Mouse (Mus musculus) ES-E14 (cell line): ENCODE measurements around the gene Cpne5.

Experiments used
- CHD2 ChIP-seq: IDR thresholded peaks from 2 replicates; pipeline ENCODE4 v1.6.1; 2014; ENCODE audit warnings: mild to moderate bottlenecking, low read depth, low read length, inconsistent platforms
- HCFC1 ChIP-seq: IDR thresholded peaks from 2 replicates; pipeline ENCODE4 v1.6.1; 2012; ENCODE audit warnings: low read length, inconsistent platforms, borderline replicate concordance; ENCODE audit not compliant: insufficient read depth
- MAFK ChIP-seq: IDR thresholded peaks from 2 replicates; pipeline ENCODE4 v1.6.1; 2014; ENCODE audit warnings: mild to moderate bottlenecking, low read depth, low read length, inconsistent platforms; ENCODE audit not compliant: insufficient read depth
- ZC3H11A ChIP-seq: IDR thresholded peaks from 2 replicates; pipeline ENCODE4 v1.6.1; 2012; ENCODE audit warnings: low read depth, mild to moderate bottlenecking, inconsistent platforms, low read length, borderline replicate concordance
- ZNF384 ChIP-seq: IDR thresholded peaks from 2 replicates; pipeline ENCODE4 v1.6.1; 2012; ENCODE audit warnings: low read depth, low read length, inconsistent platforms

DNA sequence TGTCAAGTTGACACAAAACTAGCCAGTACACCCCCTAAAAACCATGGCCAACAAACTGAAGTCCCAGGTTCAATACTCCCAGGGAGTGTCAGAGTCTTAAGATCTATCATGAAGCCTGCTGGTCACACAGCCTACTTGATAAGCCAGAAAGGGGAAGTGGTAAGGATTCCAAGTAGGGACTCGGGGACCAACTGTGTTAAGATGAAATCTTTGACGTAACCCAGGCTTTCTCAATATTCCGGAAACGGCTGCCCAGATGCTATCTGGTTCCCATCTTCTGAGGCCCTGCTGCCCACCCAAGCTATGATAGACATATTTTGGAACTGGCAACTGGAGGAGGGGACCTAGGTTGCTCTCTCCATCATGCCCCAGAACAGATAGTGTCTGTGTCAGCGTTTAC is 126.6 kb downstream of the Cpne5 start:
- TF ChIP-seq ZNF384 (no peak), HCFC1 (no peak), ZC3H11A (no peak), MAFK (no peak), CHD2 (no peak)
